Mouse (Mus musculus): ENCODE measurements around the gene Sipa1l1. TPM values are rescaled to one million over a fixed set of nuclear protein-coding genes. Genes with fewer than 3 reads are reported as not detected.
"Not testable (repeated sequence)": the region's sequence is repeated elsewhere in the genome, so short reads cannot be mapped to it uniquely, and the experiment has no call there.

Sipa1l1 gene
- polyA plus RNA-seq, 1 experiment = 152 TPM

DNA sequence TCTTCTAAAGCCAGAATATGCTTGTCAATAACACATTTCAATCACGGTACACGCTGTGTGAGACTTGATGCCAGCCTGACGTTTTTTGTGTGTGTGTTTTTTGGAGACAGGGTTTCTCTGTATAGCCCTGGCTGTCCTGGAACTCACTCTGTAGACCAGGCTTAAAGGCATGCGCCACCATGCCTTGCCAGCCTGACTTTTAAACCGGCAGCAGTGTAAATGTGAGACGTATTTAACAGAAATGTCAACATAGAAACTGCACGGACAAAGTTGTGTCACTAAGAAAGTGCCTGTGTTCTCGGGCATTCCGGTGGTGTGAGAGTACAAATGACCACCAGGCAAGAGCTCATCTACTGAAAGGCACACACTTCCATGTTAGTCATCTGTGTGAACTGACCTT is 323.3 kb downstream of the Sipa1l1 start:
- Histone ChIP-seq H3K4me3 (ENCODE audit: insufficient read depth, low read length) (no peak overlapping the region), H3K27ac (ENCODE audit: insufficient read depth, low read length) (no peak overlapping the region), H3K4me1 (ENCODE audit: control insufficient read depth, insufficient read depth, low read length) (no peaks in the 10 kb centered on the region)
- TF ChIP-seq POLR2A (IDR thresholded peaks at IDR 0.05; ENCODE audit: extremely low read depth, insufficient read depth, low read length) (no peak), CTCF (IDR thresholded peaks at IDR 0.05; ENCODE audit: extremely low read depth, insufficient read depth, low read length) (no peak)

DNA sequence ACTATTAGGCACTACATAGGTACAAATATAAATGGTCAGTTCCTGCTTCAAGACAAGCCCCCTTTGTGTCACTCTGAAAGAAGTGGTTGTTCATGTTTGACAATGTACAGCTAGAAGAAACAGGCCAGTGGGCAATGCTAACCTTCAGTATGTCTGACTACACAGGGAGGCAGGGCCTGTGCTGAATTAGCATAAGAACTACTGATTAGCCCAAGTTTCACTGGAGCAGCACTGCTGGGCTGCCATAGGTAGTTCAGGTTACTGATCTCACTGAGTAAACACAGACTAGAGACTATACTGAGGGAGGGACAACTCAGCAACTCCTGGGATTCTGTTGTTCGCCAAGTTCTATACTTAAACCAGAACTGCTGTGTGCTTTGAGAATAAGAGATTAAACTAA is 324.1 kb downstream of the Sipa1l1 start:
- H3K4me1 ChIP-seq (ENCODE audit: control insufficient read depth, insufficient read depth, low read length); H3K4me3 ChIP-seq (ENCODE audit: insufficient read depth, low read length); H3K27ac ChIP-seq (ENCODE audit: insufficient read depth, low read length): not testable (repeated sequence)

DNA sequence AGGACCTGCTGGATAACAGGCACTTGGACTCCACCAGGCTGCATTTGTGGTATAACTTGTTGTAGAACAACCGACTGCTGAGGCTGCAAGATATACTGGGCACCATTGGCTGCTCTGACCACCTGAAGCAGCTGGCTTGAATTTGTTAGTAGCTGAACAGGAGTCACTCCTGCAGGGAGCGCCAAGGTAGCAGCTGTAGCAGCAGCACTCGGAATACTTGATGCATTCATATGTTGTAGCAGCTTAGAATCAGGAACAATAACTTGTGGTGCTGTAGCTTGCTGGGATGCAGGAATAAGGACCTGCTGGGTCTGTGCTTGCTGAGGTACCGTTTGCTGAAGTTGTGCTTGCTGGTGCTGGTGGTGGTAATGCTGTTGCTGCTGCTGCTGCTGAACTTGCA is 326.8 kb downstream of the Sipa1l1 start:
- H3K4me3 ChIP-seq (ENCODE audit: insufficient read depth, low read length) = no peak overlapping the region
- no peaks in the 10 kb centered on the region for H3K4me1 ChIP-seq (ENCODE audit: control insufficient read depth, insufficient read depth, low read length)
- H3K27ac ChIP-seq (ENCODE audit: insufficient read depth, low read length) = no peak overlapping the region
- TF ChIP-seq CTCF (IDR thresholded peaks at IDR 0.05; ENCODE audit: extremely low read depth, insufficient read depth, low read length) (no peak), POLR2A (IDR thresholded peaks at IDR 0.05; ENCODE audit: extremely low read depth, insufficient read depth, low read length) (no peak)

DNA sequence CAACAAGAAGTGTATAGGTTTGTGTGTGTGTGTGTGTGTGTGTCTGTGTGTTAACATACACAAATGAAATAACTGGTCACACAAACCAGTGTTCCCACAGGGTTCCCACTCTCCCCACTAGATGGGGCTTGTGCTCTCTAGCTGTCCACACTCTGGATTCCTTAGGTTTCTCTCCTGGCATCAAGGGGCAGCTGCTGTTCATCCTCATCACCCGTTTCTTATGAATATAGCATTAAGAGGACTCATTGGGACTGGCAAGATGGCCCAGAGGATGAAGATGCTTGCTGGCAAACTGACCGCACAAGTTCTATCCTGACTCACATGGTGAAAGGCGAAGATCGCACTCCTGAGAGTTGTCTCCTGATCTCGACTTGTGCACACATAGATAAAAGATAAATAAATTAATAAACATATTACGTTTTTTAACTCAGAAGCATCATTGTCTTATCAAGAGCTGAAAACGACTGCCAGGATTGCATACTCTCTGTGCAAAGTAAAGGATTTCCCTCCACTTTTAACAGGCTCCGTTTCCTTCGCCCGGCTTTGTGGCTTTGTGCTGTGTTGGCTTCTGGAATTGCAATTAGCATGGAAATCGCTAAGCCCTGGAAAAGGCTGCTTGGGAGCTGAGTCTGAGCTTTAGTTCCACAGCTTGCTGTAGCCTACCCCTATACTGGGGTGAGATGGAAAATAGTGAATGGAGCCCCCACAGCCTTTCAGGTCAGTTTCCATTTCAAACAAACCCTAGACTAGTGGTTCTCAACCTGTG is 328.9 kb downstream of the Sipa1l1 start:
- TF ChIP-seq CTCF (IDR thresholded peaks at IDR 0.05; ENCODE audit: extremely low read depth, insufficient read depth, low read length) = peak; percentile 80
- TF ChIP-seq POLR2A (IDR thresholded peaks at IDR 0.05; ENCODE audit: extremely low read depth, insufficient read depth, low read length) = no peak

DNA sequence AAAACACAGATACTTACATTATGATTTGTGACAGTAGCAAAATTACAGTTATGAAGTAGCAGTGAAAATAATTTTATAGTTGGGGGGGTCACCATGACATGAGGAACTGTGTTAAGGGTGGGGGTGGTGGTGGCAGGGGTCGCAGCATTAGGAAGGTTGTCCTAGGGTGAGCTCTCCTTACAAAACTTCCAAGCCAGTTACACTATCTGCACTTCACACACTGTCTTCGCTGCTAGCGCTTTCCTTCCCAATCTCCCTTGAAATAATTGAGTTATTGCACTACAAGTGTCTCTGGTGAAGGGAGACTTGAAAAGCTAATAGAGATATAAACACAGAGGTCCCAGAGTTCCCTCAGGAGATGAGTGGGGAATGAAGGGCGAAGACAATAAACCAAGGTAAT is 329.6 kb downstream of the Sipa1l1 start:
- no peaks in the 10 kb centered on the region for H3K4me1 ChIP-seq (ENCODE audit: control insufficient read depth, insufficient read depth, low read length)
- no peak for TF ChIP-seq POLR2A (IDR thresholded peaks at IDR 0.05; ENCODE audit: extremely low read depth, insufficient read depth, low read length)
- no peak for TF ChIP-seq CTCF (IDR thresholded peaks at IDR 0.05; ENCODE audit: extremely low read depth, insufficient read depth, low read length)
- no peak overlapping the region for H3K27ac ChIP-seq (ENCODE audit: insufficient read depth, low read length)
- no peak overlapping the region for H3K4me3 ChIP-seq (ENCODE audit: insufficient read depth, low read length)

More for the DNA sequence above, 328.9 kb downstream of the Sipa1l1 start:
- no peak overlapping the region for H3K27ac ChIP-seq (ENCODE audit: insufficient read depth, low read length)
- no peaks in the 10 kb centered on the region for H3K4me1 ChIP-seq (ENCODE audit: control insufficient read depth, insufficient read depth, low read length)
- H3K4me3 ChIP-seq (ENCODE audit: insufficient read depth, low read length) = peak overlapping the region; percentile 28

DNA sequence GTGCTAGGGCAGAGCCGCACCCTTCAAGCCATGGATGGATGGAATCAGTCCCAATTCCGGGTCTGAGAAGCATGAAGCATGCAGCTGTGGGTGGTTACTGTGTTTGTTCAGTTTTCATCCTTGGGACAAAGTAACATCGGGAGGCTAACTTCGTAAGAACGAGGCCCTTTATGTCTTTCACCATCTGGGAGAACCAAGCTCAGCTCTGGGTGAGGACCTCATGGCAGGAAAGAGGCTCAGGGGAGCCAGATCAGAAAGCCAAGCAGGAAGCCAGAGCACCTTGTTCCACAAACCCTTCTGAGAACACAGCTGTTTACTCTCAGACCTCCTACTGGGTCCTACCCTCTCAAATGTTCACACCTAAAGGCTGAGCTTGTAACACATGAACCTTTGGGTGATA is 330.6 kb downstream of the Sipa1l1 start:
- H3K4me1 ChIP-seq (ENCODE audit: control insufficient read depth, insufficient read depth, low read length) = no peaks in the 10 kb centered on the region
- TF ChIP-seq CTCF (IDR thresholded peaks at IDR 0.05; ENCODE audit: extremely low read depth, insufficient read depth, low read length) = no peak
- TF ChIP-seq POLR2A (IDR thresholded peaks at IDR 0.05; ENCODE audit: extremely low read depth, insufficient read depth, low read length) = no peak
- no peak overlapping the region for H3K4me3 ChIP-seq (ENCODE audit: insufficient read depth, low read length)
- H3K27ac ChIP-seq (ENCODE audit: insufficient read depth, low read length) = no peak overlapping the region

Measured in cortical plate, adult 2 months (tissue).